Mouse (Mus musculus): ENCODE results near the gene Hexim1. TPM values are rescaled to one million over a fixed set of nuclear protein-coding genes. Genes with fewer than 3 reads are reported as not detected.

Hexim1 gene
- total RNA-seq (2021): 10 to 100 TPM; 38.0 to 38.7 TPM
- long read RNA-seq, transcript Hexim1-201 (1 exons, 3,495 nt): major isoform, 13 of 13 reads
- long read RNA-seq, partial matches to known transcripts: 0 of 13 reads
- long read RNA-seq, other reads (novel, unspliced or antisense): 0 of 13 reads

GRCm38 (mm10) chr11:103116008-103116818 is at the start of gene Hexim1:
Gene Hexim1, plus strand, starts transcription at chr11:103116231.
- peak; percentile 100 for DNase-seq (ENCODE audit: low spot score in 2 of 2)

- no peak for DNase-seq (ENCODE audit: low spot score in 2 of 2)
Measured at GRCm38 (mm10) chr11:103067051-103067361, 49.0 kb upstream of the Hexim1 start.

- DNase-seq (ENCODE audit: low spot score in 2 of 2): no peak
Measured at GRCm38 (mm10) chr11:103067457-103068001, 48.5 kb upstream of the Hexim1 start.

GRCm38 (mm10) chr11:103068272-103068671 is 47.8 kb upstream of the Hexim1 start:
- no peak for DNase-seq (ENCODE audit: low spot score in 2 of 2)

- DNase-seq (ENCODE audit: low spot score in 2 of 2): no peak
Measured at GRCm38 (mm10) chr11:103068884-103069283, 47.1 kb upstream of the Hexim1 start.

GRCm38 (mm10) chr11:103069731-103070130 is 46.3 kb upstream of the Hexim1 start:
- no peak for DNase-seq (ENCODE audit: low spot score in 2 of 2)

GRCm38 (mm10) chr11:103070322-103070880 is 45.6 kb upstream of the Hexim1 start:
- no peak for DNase-seq (ENCODE audit: low spot score in 2 of 2)

GRCm38 (mm10) chr11:103073671-103074070 is 42.4 kb upstream of the Hexim1 start:
- DNase-seq (ENCODE audit: low spot score in 2 of 2): no peak

GRCm38 (mm10) chr11:103074121-103074650 is 41.8 kb upstream of the Hexim1 start:
- no peak for DNase-seq (ENCODE audit: low spot score in 2 of 2)

GRCm38 (mm10) chr11:103074796-103075323 is 41.2 kb upstream of the Hexim1 start:
- DNase-seq (ENCODE audit: low spot score in 2 of 2): no peak

- no peak for DNase-seq (ENCODE audit: low spot score in 2 of 2)
Measured at GRCm38 (mm10) chr11:103076010-103076409, 40.0 kb upstream of the Hexim1 start.

GRCm38 (mm10) chr11:103076581-103076980 is 39.5 kb upstream of the Hexim1 start:
- DNase-seq (ENCODE audit: low spot score in 2 of 2): no peak

GRCm38 (mm10) chr11:103078131-103078530 is 37.9 kb upstream of the Hexim1 start:
- DNase-seq (ENCODE audit: low spot score in 2 of 2): no peak

GRCm38 (mm10) chr11:103080323-103081091 is 35.5 kb upstream of the Hexim1 start:
- DNase-seq (ENCODE audit: low spot score in 2 of 2): no peak

GRCm38 (mm10) chr11:103081631-103082030 is 34.4 kb upstream of the Hexim1 start:
- no peak for DNase-seq (ENCODE audit: low spot score in 2 of 2)

- DNase-seq (ENCODE audit: low spot score in 2 of 2): no peak
Measured at GRCm38 (mm10) chr11:103093306-103093705, 22.7 kb upstream of the Hexim1 start.

GRCm38 (mm10) chr11:103093862-103094833 is 21.9 kb upstream of the Hexim1 start:
- no peak for DNase-seq (ENCODE audit: low spot score in 2 of 2)

GRCm38 (mm10) chr11:103095107-103095670 is 20.8 kb upstream of the Hexim1 start:
- no peak for DNase-seq (ENCODE audit: low spot score in 2 of 2)

GRCm38 (mm10) chr11:103095801-103096200 is 20.2 kb upstream of the Hexim1 start:
- no peak for DNase-seq (ENCODE audit: low spot score in 2 of 2)

Measured in layer of hippocampus, postnatal 10 days (tissue).